Mouse (Mus musculus): ENCODE measurements around the gene Hoxc12.

DNA sequence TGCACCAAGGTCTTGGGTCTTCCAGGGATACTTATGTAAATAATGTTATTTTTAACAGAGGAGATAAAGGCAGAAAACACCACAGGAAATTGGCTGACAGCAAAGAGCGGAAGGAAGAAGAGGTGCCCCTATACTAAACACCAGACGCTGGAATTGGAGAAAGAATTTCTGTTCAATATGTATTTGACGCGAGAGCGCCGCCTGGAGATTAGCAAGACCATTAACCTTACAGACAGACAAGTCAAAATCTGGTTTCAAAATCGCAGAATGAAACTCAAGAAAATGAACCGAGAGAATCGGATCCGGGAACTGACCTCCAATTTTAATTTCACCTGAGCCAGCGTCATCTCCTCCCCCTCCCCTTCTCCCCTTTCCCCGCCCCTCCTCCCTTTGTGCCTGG lies 34.2 kb downstream of the Hoxc12 start:
- TF ChIP-seq E2F4 (IDR thresholded peaks at IDR 0.05; ENCODE audit: borderline replicate concordance, low read depth, low read length), result no peak
- TF ChIP-seq POLR2A (IDR thresholded peaks at IDR 0.05; ENCODE audit: control insufficient read depth in 1 of 2, insufficient read depth in 1 of 2, low read depth in 1 of 2, low read length in 2 of 2, poor library complexity in 1 of 2), result no peak
- no peak for TF ChIP-seq ZKSCAN1 (IDR thresholded peaks at IDR 0.05; ENCODE audit: low read depth, low read length)
- no peak for TF ChIP-seq MEF2A (IDR thresholded peaks at IDR 0.05; ENCODE audit: extremely low read depth, insufficient replicate concordance, low read depth, low read length, poor library complexity, severe bottlenecking)
- TF ChIP-seq CTCF (IDR thresholded peaks at IDR 0.05 in 2 of 3, conservative IDR thresholded peaks at IDR 0.05 in 1 of 3; ENCODE audit: control insufficient read depth in 1 of 3, insufficient read depth in 1 of 3, low read depth in 2 of 3, low read length in 3 of 3, poor library complexity in 1 of 3, severe bottlenecking in 1 of 3), result peak in 2 of 3 experiments; percentile 36 to 73; a peak in 3 of 6 replicates
- no peak for TF ChIP-seq TAL1 (IDR thresholded peaks at IDR 0.05; ENCODE audit: low read length)
- no peak for TF ChIP-seq ETS1 (IDR thresholded peaks at IDR 0.05; ENCODE audit: low read depth, low read length)
- peak; percentile 63 for TF ChIP-seq SIN3A (IDR thresholded peaks at IDR 0.05; ENCODE audit: low read length)
- TF ChIP-seq ELF1 (IDR thresholded peaks at IDR 0.05; ENCODE audit: low read depth, low read length), result no peak
- TF ChIP-seq HCFC1 (IDR thresholded peaks at IDR 0.05; ENCODE audit: low read depth, low read length), result 0 out of 2 replicates have a peak, but pooled peaks have one; percentile 23
- TF ChIP-seq USF2 (IDR thresholded peaks at IDR 0.05; ENCODE audit: borderline replicate concordance in 1 of 2, insufficient read depth in 1 of 2, low read depth in 1 of 2, low read length in 2 of 2), result no peak
- TF ChIP-seq NELFE (IDR thresholded peaks at IDR 0.05; ENCODE audit: low read depth, low read length), result no peak

Data from MEL (cell line).